Mouse (Mus musculus) bone marrow, adult 2 months (tissue): ENCODE data around the gene Gm15737.

ENCODE experiments used
- CTCF ChIP-seq: fragments of 200-500 bp; IDR thresholded peaks from 2 replicates; pipeline ENCODE4 v1.5.1; 2011; ENCODE audit warnings: low read length, control low read depth; ENCODE audit not compliant: control insufficient read depth, insufficient read depth
- POLR2A ChIP-seq: fragments of 200-500 bp; IDR thresholded peaks from 2 replicates; pipeline ENCODE4 v1.6.1; 2011; ENCODE audit warnings: low read depth, mild to moderate bottlenecking, control low read depth, low read length, borderline replicate concordance; ENCODE audit not compliant: control insufficient read depth

DNA sequence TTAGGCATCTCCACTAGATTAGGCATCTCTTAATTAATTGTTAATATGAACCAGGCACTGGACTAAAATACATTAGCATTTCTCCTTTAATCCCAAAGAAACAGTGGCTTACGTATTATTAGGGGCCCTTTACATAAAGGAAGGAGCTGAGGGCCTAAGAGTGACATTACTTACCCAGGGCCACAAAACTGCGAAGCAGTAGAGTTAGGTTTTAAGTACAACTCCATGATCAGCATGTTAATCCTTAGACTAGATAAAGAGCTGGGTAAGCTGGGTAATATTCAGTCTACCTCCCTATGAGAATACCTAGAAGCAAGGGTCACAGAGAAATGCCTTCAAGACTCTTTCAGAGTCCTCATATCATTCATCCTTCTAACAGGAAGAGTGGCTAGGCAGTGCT, 40.0 kb upstream of the Gm15737 start:
- TF ChIP-seq POLR2A (no peak), CTCF (no peak)
